Mouse (Mus musculus) brain, embryonic 18.5 days (tissue): ENCODE measurements around the gene Klhl3.

ENCODE experiments used
- DNase-seq: peaks from one replicate; pipeline ENCODE4 v3.0.0-alpha.2; 2012; ENCODE audit warnings: low read depth, low spot score

Gene Klhl3

GRCm38 (mm10) chr13:58066496-58067389 is 46.6 kb downstream of the Klhl3 start:
- DNase-seq = no peak

GRCm38 (mm10) chr13:58066081-58066495 is 47.3 kb downstream of the Klhl3 start:
- no peak for DNase-seq

- no peak for DNase-seq
Observed at GRCm38 (mm10) chr13:58065316-58065715, 48.1 kb downstream of the Klhl3 start.

- no peak for DNase-seq
Observed at GRCm38 (mm10) chr13:58057953-58058870, 55.2 kb downstream of the Klhl3 start.

GRCm38 (mm10) chr13:58056618-58057017 is 56.8 kb downstream of the Klhl3 start:
- DNase-seq = no peak

GRCm38 (mm10) chr13:58053628-58054027 is 59.8 kb downstream of the Klhl3 start:
- no peak for DNase-seq

- no peak for DNase-seq
Observed at GRCm38 (mm10) chr13:58051654-58052053, 61.7 kb downstream of the Klhl3 start.

GRCm38 (mm10) chr13:58051251-58051650 is 62.1 kb downstream of the Klhl3 start:
- no peak for DNase-seq

GRCm38 (mm10) chr13:58049121-58049520 is 64.3 kb downstream of the Klhl3 start:
- DNase-seq = no peak

- DNase-seq = no peak
Observed at GRCm38 (mm10) chr13:58048076-58048475, 65.3 kb downstream of the Klhl3 start.

GRCm38 (mm10) chr13:58046178-58046577 is 67.2 kb downstream of the Klhl3 start:
- no peak for DNase-seq

- no peak for DNase-seq
Observed at GRCm38 (mm10) chr13:58045278-58045677, 68.1 kb downstream of the Klhl3 start.

- no peak for DNase-seq
Observed at GRCm38 (mm10) chr13:58043278-58043677, 70.1 kb downstream of the Klhl3 start.

- DNase-seq = no peak
Observed at GRCm38 (mm10) chr13:58040112-58040511, 73.3 kb downstream of the Klhl3 start.

- DNase-seq = no peak
Observed at GRCm38 (mm10) chr13:58037506-58037905, 75.9 kb downstream of the Klhl3 start.

- DNase-seq = no peak
Observed at GRCm38 (mm10) chr13:58035470-58036156, 77.8 kb downstream of the Klhl3 start.

- no peak for DNase-seq
Observed at GRCm38 (mm10) chr13:58034985-58035384, 78.4 kb downstream of the Klhl3 start.

- no peak for DNase-seq
Observed at GRCm38 (mm10) chr13:58034507-58034906, 78.9 kb downstream of the Klhl3 start.

- DNase-seq = no peak
Observed at GRCm38 (mm10) chr13:58031755-58032154, 81.6 kb downstream of the Klhl3 start.

GRCm38 (mm10) chr13:58027115-58027514 is 86.3 kb downstream of the Klhl3 start:
- DNase-seq = peak; percentile 26

GRCm38 (mm10) chr13:58025701-58026414 is 87.5 kb downstream of the Klhl3 start:
- no peak for DNase-seq
